Mouse (Mus musculus): ENCODE measurements around the gene Thra.

The Thra gene

GRCm38 (mm10) chr11:98795015-98795713, 54.7 kb downstream of the Thra start, which contains the start of gene Msl1:
Gene Msl1 (plus strand): TSS chr11:98795516.
- in situ Hi-C loops (cut with MboI, MseI), result no loop called here

GRCm38 (mm10) chr11:98795714-98796514, 55.5 kb downstream of the Thra start:
- in situ Hi-C loops (cut with MboI, MseI), result no loop called here

- in situ Hi-C loops (cut with MboI, MseI), result no loop called here
These were observed 56.2 kb downstream of the Thra start for GRCm38 (mm10) chr11:98796515-98797216.

- in situ Hi-C loops (cut with MboI, MseI), result no loop called here
These were observed 56.9 kb downstream of the Thra start for GRCm38 (mm10) chr11:98797306-98797705.

GRCm38 (mm10) chr11:98797909-98798308, 57.5 kb downstream of the Thra start:
- in situ Hi-C loops (cut with MboI, MseI), result no loop called here

GRCm38 (mm10) chr11:98804605-98805004, 64.2 kb downstream of the Thra start, which contains the start of gene Casc3:
Gene Casc3 (plus strand): TSS chr11:98804905.
- in situ Hi-C loops (cut with MboI, MseI), result loop anchor here (5.0 kb wide), 1 partner anchor 33 kb away; the partner anchor contains the start of gene Rapgefl1

GRCm38 (mm10) chr11:98808417-98808816, 68.0 kb downstream of the Thra start:
- in situ Hi-C loops (cut with MboI, MseI), result no loop called here

GRCm38 (mm10) chr11:98809457-98810290, 69.2 kb downstream of the Thra start:
- in situ Hi-C loops (cut with MboI, MseI), result no loop called here

GRCm38 (mm10) chr11:98810686-98811085, 70.2 kb downstream of the Thra start:
- in situ Hi-C loops (cut with MboI, MseI), result no loop called here

- in situ Hi-C loops (cut with MboI, MseI), result no loop called here
These were observed 76.3 kb downstream of the Thra start for GRCm38 (mm10) chr11:98816706-98817239.
